Mouse (Mus musculus) E14TG2a.4 (cell line): Measurements from ENCODE around the gene Srd5a1.
"Not testable (repeated sequence)": the region's sequence is repeated elsewhere in the genome, so short reads cannot be mapped to it uniquely, and the experiment has no call there.

ENCODE experiments used
- H3K27me3 ChIP-seq: 2 replicates; pipeline ENCODE4 v1.6.1; 2014; ENCODE audit warnings: low read length, control low read depth; ENCODE audit not compliant: insufficient read depth
- H3K36me3 ChIP-seq: 2 replicates; pipeline ENCODE4 v1.6.1; 2014; ENCODE audit warnings: low read length, control low read depth; ENCODE audit not compliant: insufficient read depth
- H3K4me1 ChIP-seq: replicated peaks from 2 replicates; pipeline ENCODE4 v1.6.1; 2014; ENCODE audit warnings: low read depth, low read length, control low read depth
- H3K4me3 ChIP-seq: replicated peaks from 2 replicates; pipeline ENCODE4 v1.5.1; 2014; ENCODE audit warnings: mild to moderate bottlenecking, low read length
- H3K9me3 ChIP-seq: 2 replicates; pipeline ENCODE4 v1.6.1; 2014; ENCODE audit warnings: low read length, control low read depth
- CTCF ChIP-seq: conservative IDR thresholded peaks from 2 replicates; pipeline ENCODE4 v1.5.1; 2014; ENCODE audit warnings: low read length
- NANOG ChIP-seq: IDR thresholded peaks from 2 replicates; pipeline ENCODE4 v1.6.1; 2014; ENCODE audit warnings: borderline replicate concordance, low read length, mixed read lengths
- POU5F1 ChIP-seq: IDR thresholded peaks from 2 replicates; pipeline ENCODE4 v1.6.1; 2014; ENCODE audit warnings: low read length, borderline replicate concordance

Gene Srd5a1

GRCm38 (mm10) chr13:69640541-69640940, 29.3 kb upstream of the Srd5a1 start:
- peaks cover 4% of the 10 kb centered on the region for H3K4me1 ChIP-seq
- no peaks in the 10 kb centered on the region for H3K9me3 ChIP-seq
- H3K4me3 ChIP-seq = no peak overlapping the region
- H3K36me3 ChIP-seq = peaks cover 62% of the 10 kb centered on the region
- H3K27me3 ChIP-seq = no peaks in the 10 kb centered on the region
- TF ChIP-seq POU5F1 (no peak), CTCF (no peak), NANOG (no peak)

GRCm38 (mm10) chr13:69640126-69640525, 28.9 kb upstream of the Srd5a1 start:
- Histone ChIP-seq H3K4me3 (no peak overlapping the region), H3K27me3 (no peaks in the 10 kb centered on the region), H3K36me3 (peaks cover 66% of the 10 kb centered on the region), H3K9me3 (no peaks in the 10 kb centered on the region), H3K4me1 (peaks cover 8% of the 10 kb centered on the region)
- no peak for TF ChIP-seq CTCF

- TF ChIP-seq CTCF (no peak), POU5F1 (no peak), NANOG (no peak)
- H3K4me1 ChIP-seq = peaks cover 13% of the 10 kb centered on the region
- peaks cover 75% of the 10 kb centered on the region for H3K36me3 ChIP-seq
- H3K27me3 ChIP-seq = no peaks in the 10 kb centered on the region
- no peaks in the 10 kb centered on the region for H3K9me3 ChIP-seq
- H3K4me3 ChIP-seq = no peak overlapping the region
Observed at GRCm38 (mm10) chr13:69639251-69639650, 28.0 kb upstream of the Srd5a1 start.

- TF ChIP-seq CTCF = no peak
- TF ChIP-seq NANOG = no peak
- no peak for TF ChIP-seq POU5F1
- H3K36me3 ChIP-seq = peaks cover 86% of the 10 kb centered on the region
- H3K4me3 ChIP-seq = no peak overlapping the region
- H3K4me1 ChIP-seq = peaks cover 13% of the 10 kb centered on the region
- H3K9me3 ChIP-seq = no peaks in the 10 kb centered on the region
- no peaks in the 10 kb centered on the region for H3K27me3 ChIP-seq
Observed at GRCm38 (mm10) chr13:69638108-69638626, 26.9 kb upstream of the Srd5a1 start.

- H3K9me3 ChIP-seq = no peaks in the 10 kb centered on the region
- H3K4me1 ChIP-seq = peaks cover 13% of the 10 kb centered on the region
- no peak for TF ChIP-seq POU5F1
- no peak for TF ChIP-seq NANOG
- TF ChIP-seq CTCF = no peak
- H3K27me3 ChIP-seq = no peaks in the 10 kb centered on the region
- H3K4me3 ChIP-seq = no peak overlapping the region
- peaks cover 90% of the 10 kb centered on the region for H3K36me3 ChIP-seq
Observed at GRCm38 (mm10) chr13:69637657-69638056, 26.4 kb upstream of the Srd5a1 start.

- H3K4me1 ChIP-seq = peaks cover 13% of the 10 kb centered on the region
- TF ChIP-seq POU5F1 (no peak), NANOG (no peak), CTCF (no peak)
- no peaks in the 10 kb centered on the region for H3K9me3 ChIP-seq
- H3K36me3 ChIP-seq = peaks cover 93% of the 10 kb centered on the region
- H3K27me3 ChIP-seq = no peaks in the 10 kb centered on the region
- no peak overlapping the region for H3K4me3 ChIP-seq
Observed at GRCm38 (mm10) chr13:69636816-69637215, 25.6 kb upstream of the Srd5a1 start.

- Histone ChIP-seq H3K27me3 (no peaks in the 10 kb centered on the region), H3K4me3 (no peak overlapping the region), H3K4me1 (peaks cover 13% of the 10 kb centered on the region), H3K36me3 (peaks cover 98% of the 10 kb centered on the region), H3K9me3 (no peaks in the 10 kb centered on the region)
- no peak for TF ChIP-seq NANOG
Observed at GRCm38 (mm10) chr13:69636375-69636774, 25.1 kb upstream of the Srd5a1 start.

GRCm38 (mm10) chr13:69635836-69636235, 24.6 kb upstream of the Srd5a1 start:
- H3K27me3 ChIP-seq, H3K4me3 ChIP-seq, H3K9me3 ChIP-seq: not testable (repeated sequence)
- 0 out of 2 replicates have a peak, but pooled peaks have one; percentile 15 for TF ChIP-seq CTCF
- Histone ChIP-seq H3K36me3 (peaks cover 99% of the 10 kb centered on the region), H3K4me1 (peaks cover 13% of the 10 kb centered on the region)

- H3K27me3 ChIP-seq = no peaks in the 10 kb centered on the region
- H3K4me3 ChIP-seq = no peak overlapping the region
- H3K4me1 ChIP-seq = peaks cover 30% of the 10 kb centered on the region
- no peaks in the 10 kb centered on the region for H3K9me3 ChIP-seq
- TF ChIP-seq CTCF (no peak), NANOG (no peak), POU5F1 (no peak)
- H3K36me3 ChIP-seq = peaks cover 99% of the 10 kb centered on the region
Observed at GRCm38 (mm10) chr13:69633988-69634387, 22.7 kb upstream of the Srd5a1 start.
